Mouse (Mus musculus) splenic B cell, adult 2 months (primary cell): ENCODE results near the gene Mreg.
A peak's percentile ranks its signal among the peaks of the same experiment; 100 is the strongest.

Experiments
- DNase-seq: peaks from one replicate; pipeline ENCODE4 v3.0.0-alpha.2; 2011; ENCODE audit warnings: low read depth, low spot score
- H3K27me3 ChIP-seq: 2 replicates; pipeline ENCODE4 v1.6.1; 2012; ENCODE audit warnings: mild to moderate bottlenecking, low read length, moderate library complexity, mixed read lengths; ENCODE audit not compliant: control insufficient read depth, poor library complexity, insufficient read depth, severe bottlenecking
- H3K36me3 ChIP-seq: 2 replicates; pipeline ENCODE4 v1.6.1; 2012; ENCODE audit warnings: mild to moderate bottlenecking, low read length, moderate library complexity, mixed read lengths; ENCODE audit not compliant: control insufficient read depth, poor library complexity, insufficient read depth, severe bottlenecking

Mreg gene

GRCm38 (mm10) chr1:72145041-72145440 is 67.1 kb downstream of the Mreg start:
- H3K36me3 ChIP-seq: no peaks in the 10 kb centered on the region
- DNase-seq: no peak
- H3K27me3 ChIP-seq: no peaks in the 10 kb centered on the region

GRCm38 (mm10) chr1:72144426-72144825 is 67.7 kb downstream of the Mreg start:
- H3K36me3 ChIP-seq: no peaks in the 10 kb centered on the region
- no peaks in the 10 kb centered on the region for H3K27me3 ChIP-seq
- no peak for DNase-seq

GRCm38 (mm10) chr1:72141893-72142480 is 70.1 kb downstream of the Mreg start:
- H3K36me3 ChIP-seq: no peaks in the 10 kb centered on the region
- DNase-seq: peak; percentile 78
- no peaks in the 10 kb centered on the region for H3K27me3 ChIP-seq

GRCm38 (mm10) chr1:72136101-72136500 is 76.0 kb downstream of the Mreg start:
- DNase-seq: no peak
- no peaks in the 10 kb centered on the region for H3K36me3 ChIP-seq
- H3K27me3 ChIP-seq: no peaks in the 10 kb centered on the region

- Histone ChIP-seq H3K36me3 (no peaks in the 10 kb centered on the region), H3K27me3 (no peaks in the 10 kb centered on the region)
- DNase-seq: no peak
These were observed 77.6 kb downstream of the Mreg start for GRCm38 (mm10) chr1:72134534-72134933.

- Histone ChIP-seq H3K27me3 (no peaks in the 10 kb centered on the region), H3K36me3 (no peaks in the 10 kb centered on the region)
- peak; percentile 80 for DNase-seq
These were observed 88.4 kb downstream of the Mreg start for GRCm38 (mm10) chr1:72123434-72124297.

GRCm38 (mm10) chr1:72121608-72122185 is 90.4 kb downstream of the Mreg start:
- H3K27me3 ChIP-seq: no peaks in the 10 kb centered on the region
- H3K36me3 ChIP-seq: no peaks in the 10 kb centered on the region
- DNase-seq: no peak

- Histone ChIP-seq H3K36me3 (no peaks in the 10 kb centered on the region), H3K27me3 (no peaks in the 10 kb centered on the region)
- DNase-seq: no peak
These were observed 92.1 kb downstream of the Mreg start for GRCm38 (mm10) chr1:72119981-72120380.

- DNase-seq: no peak
- H3K27me3 ChIP-seq: no peaks in the 10 kb centered on the region
- H3K36me3 ChIP-seq: no peaks in the 10 kb centered on the region
These were observed 97.9 kb downstream of the Mreg start for GRCm38 (mm10) chr1:72114206-72114605.
